Mouse (Mus musculus) testis, adult 2 months (tissue): ENCODE measurements around the gene Gm28038. TPM values are rescaled to one million over a fixed set of nuclear protein-coding genes. Genes with fewer than 3 reads are reported as not detected.
A peak's percentile ranks its signal among the peaks of the same experiment; 100 is the strongest.

ENCODE experiments used
- H3K27ac ChIP-seq: fragments of 200-500 bp; 2 replicates; pipeline ENCODE4 v1.5.1; 2012; ENCODE audit warnings: low read depth, low read length; ENCODE audit not compliant: control insufficient read depth, insufficient read depth
- H3K27me3 ChIP-seq: fragments of 200-500 bp; 2 replicates; pipeline ENCODE4 v1.6.1; 2012; ENCODE audit warnings: mild to moderate bottlenecking, low read length, moderate library complexity; ENCODE audit not compliant: control insufficient read depth, insufficient read depth
- H3K36me3 ChIP-seq: fragments of 200-500 bp; 2 replicates; pipeline ENCODE4 v1.6.1; 2012; ENCODE audit warnings: mild to moderate bottlenecking, low read length; ENCODE audit not compliant: control insufficient read depth, insufficient read depth
- H3K4me1 ChIP-seq: fragments of 200-500 bp; 2 replicates; pipeline ENCODE4 v1.6.1; 2012; ENCODE audit warnings: low read length; ENCODE audit not compliant: control insufficient read depth, insufficient read depth
- H3K4me3 ChIP-seq: fragments of 200-500 bp; 2 replicates; pipeline ENCODE4 v1.5.1; 2012; ENCODE audit warnings: low read depth, mild to moderate bottlenecking, low read length, moderate library complexity, mixed read lengths; ENCODE audit not compliant: control insufficient read depth
- CTCF ChIP-seq: fragments of 200-500 bp; IDR thresholded peaks from 2 replicates; pipeline ENCODE4 v1.5.1; 2012; ENCODE audit warnings: low read depth, mild to moderate bottlenecking, inconsistent platforms, low read length, moderate library complexity; ENCODE audit not compliant: control insufficient read depth, insufficient read depth, insufficient replicate concordance
- POLR2A ChIP-seq: fragments of 200-500 bp; IDR thresholded peaks from 2 replicates; pipeline ENCODE4 v1.6.1; 2012; ENCODE audit warnings: low read depth, mild to moderate bottlenecking, inconsistent platforms, low read length, moderate library complexity; ENCODE audit not compliant: control insufficient read depth
- polyA plus RNA-seq: library from polyadenylated mRNA; depleted of rRNA; stranded (reverse); fragments of >200 nt; gene quantifications from 2 replicates; pipeline ENCODE4 v1.2.3, GENCODE M21; 2012

The Gm28038 gene
- polyA plus RNA-seq, 1 experiment, result not detected

DNA sequence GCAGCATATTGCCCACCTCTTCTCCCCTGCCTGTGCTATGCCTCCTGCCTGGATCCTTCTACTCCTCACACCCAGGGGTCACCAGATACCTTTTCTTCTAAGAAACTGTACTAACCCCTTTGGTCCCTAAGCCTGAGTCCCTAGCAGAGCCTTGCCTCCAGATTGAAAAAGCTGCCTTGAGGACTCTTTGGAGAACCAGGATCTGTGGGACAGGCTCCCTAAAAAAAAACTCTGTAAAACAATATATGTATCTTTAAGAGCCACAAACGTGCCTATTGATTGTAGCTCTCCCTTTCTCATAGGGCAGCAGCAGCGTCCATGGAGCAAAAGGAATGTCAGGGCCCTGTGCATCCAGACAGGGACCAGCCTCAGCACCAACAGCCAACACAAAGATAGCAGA is 40.6 kb upstream of the Gm28038 start, which contains the start of gene Gm28035:
Gene Gm28035 (plus strand): TSS at position 301 of the 400 bp plus-strand sequence.
- no peak within 1 kb of the TSS for H3K27ac ChIP-seq
- no peak for TF ChIP-seq CTCF
- no peak for TF ChIP-seq POLR2A
- no peaks in the 10 kb centered on the region; the same call in 1 of the 2 replicates for H3K36me3 ChIP-seq
- peaks cover 11% of the 10 kb centered on the region for H3K4me1 ChIP-seq
- H3K4me3 ChIP-seq, result no peak within 1 kb of the TSS
- H3K27me3 ChIP-seq, result no peaks in the 10 kb centered on the region

DNA sequence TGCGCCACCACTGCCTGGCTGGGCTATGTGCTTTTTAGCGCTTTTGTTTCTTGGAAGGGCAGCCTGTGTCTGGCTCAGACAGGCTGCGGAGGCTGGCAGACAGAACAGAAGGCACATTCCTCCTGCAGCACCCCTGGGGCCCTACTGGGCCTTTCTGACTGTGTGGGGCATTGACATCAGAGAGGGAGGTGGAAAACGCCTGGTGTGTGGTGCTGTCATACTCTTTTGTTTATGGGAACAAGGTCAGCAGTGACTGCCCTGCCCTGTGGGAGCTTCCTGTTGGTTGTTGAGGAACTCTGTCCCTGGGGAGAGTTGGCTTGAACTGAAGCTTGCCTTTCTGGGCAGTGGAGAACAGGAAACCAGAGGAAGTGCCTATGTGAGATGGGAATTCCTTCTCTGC is 38.3 kb upstream of the Gm28038 start:
- H3K36me3 ChIP-seq, result no peaks in the 10 kb centered on the region; the same call in 1 of the 2 replicates
- H3K27me3 ChIP-seq, result no peaks in the 10 kb centered on the region
- peak overlapping the region; percentile 6; the same call in 1 of the 2 replicates for H3K4me3 ChIP-seq
- no peak overlapping the region for H3K27ac ChIP-seq
- H3K4me1 ChIP-seq, result peaks cover 11% of the 10 kb centered on the region
- no peak for TF ChIP-seq POLR2A
- no peak for TF ChIP-seq CTCF

GRCm38 (mm10) chr2:30243391-30243790 is 37.5 kb upstream of the Gm28038 start:
- H3K27ac ChIP-seq, result no peak overlapping the region
- no peaks in the 10 kb centered on the region for H3K27me3 ChIP-seq
- TF ChIP-seq CTCF (no peak), POLR2A (no peak)
- peaks cover 8% of the 10 kb centered on the region for H3K4me1 ChIP-seq
- H3K4me3 ChIP-seq, result no peak overlapping the region
- no peaks in the 10 kb centered on the region; the same call in 1 of the 2 replicates for H3K36me3 ChIP-seq

DNA sequence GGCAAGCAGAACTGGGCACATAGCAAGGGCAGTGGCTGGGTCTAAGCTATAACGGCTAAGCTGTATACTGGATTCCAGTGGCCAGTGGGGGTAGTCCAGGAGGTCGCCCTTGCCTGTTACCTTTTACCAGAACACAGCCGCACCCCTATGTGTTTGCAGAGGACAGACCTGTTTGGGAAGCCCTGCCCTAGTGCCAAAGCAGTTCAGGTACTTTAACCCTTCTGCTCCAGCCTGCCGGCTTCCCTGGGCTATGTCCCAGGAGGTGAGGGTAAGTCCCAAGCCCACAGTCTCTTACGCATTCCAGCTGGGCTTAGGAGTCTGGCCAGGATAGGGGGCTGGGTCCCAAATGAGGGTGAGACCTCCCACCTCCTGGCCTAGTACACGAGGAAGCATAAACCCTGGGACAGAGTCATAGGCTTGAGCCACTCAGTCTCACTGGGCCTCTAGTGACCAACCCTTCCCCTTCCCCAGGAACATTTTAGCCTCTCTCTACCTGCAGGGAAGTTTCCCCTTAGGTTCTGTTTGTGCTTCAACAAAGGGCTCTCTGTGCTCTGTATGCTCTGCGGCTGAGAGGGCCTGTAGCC is 36.2 kb upstream of the Gm28038 start:
- H3K27me3 ChIP-seq, result no peaks in the 10 kb centered on the region
- TF ChIP-seq CTCF (no peak), POLR2A (no peak)
- H3K4me3 ChIP-seq, result no peak overlapping the region
- H3K27ac ChIP-seq, result no peak overlapping the region
- H3K36me3 ChIP-seq, result no peaks in the 10 kb centered on the region; the same call in 1 of the 2 replicates
- H3K4me1 ChIP-seq, result peaks cover 2% of the 10 kb centered on the region; the same call in 1 of the 2 replicates

GRCm38 (mm10) chr2:30247036-30247435 is 33.8 kb upstream of the Gm28038 start:
- Histone ChIP-seq H3K4me1 (peaks cover 2% of the 10 kb centered on the region; the same call in 1 of the 2 replicates), H3K27ac (no peak overlapping the region), H3K36me3 (no peaks in the 10 kb centered on the region; the same call in 1 of the 2 replicates), H3K27me3 (no peaks in the 10 kb centered on the region), H3K4me3 (no peak overlapping the region)
- TF ChIP-seq CTCF (no peak), POLR2A (no peak)

GRCm38 (mm10) chr2:30247681-30248080 is 33.2 kb upstream of the Gm28038 start:
- TF ChIP-seq POLR2A, result no peak
- no peak for TF ChIP-seq CTCF
- Histone ChIP-seq H3K27ac (no peak overlapping the region), H3K4me3 (no peak overlapping the region), H3K27me3 (no peaks in the 10 kb centered on the region), H3K36me3 (no peaks in the 10 kb centered on the region; the same call in 1 of the 2 replicates), H3K4me1 (peaks cover 2% of the 10 kb centered on the region; the same call in 1 of the 2 replicates)

GRCm38 (mm10) chr2:30249182-30249581 is 31.7 kb upstream of the Gm28038 start:
- no peaks in the 10 kb centered on the region for H3K36me3 ChIP-seq
- no peaks in the 10 kb centered on the region for H3K27me3 ChIP-seq
- H3K4me1 ChIP-seq, result no peaks in the 10 kb centered on the region
- no peak for TF ChIP-seq POLR2A
- no peak for TF ChIP-seq CTCF
- H3K27ac ChIP-seq, result no peak overlapping the region
- no peak overlapping the region for H3K4me3 ChIP-seq
